Mouse (Mus musculus) heart, postnatal 25 days (tissue): ENCODE measurements around the gene Trmt1. TPM values are rescaled to one million over a fixed set of nuclear protein-coding genes. Genes with fewer than 3 reads are reported as not detected.

Experiments used
- DNase-seq: peaks from one replicate; pipeline ENCODE4 v3.0.0; 2022; ENCODE audit warnings: low spot score
- intact Hi-C: fragments of 180-260 bp; cut with DNase I; formaldehyde crosslinking; loops from one replicate; pipeline ENCODE4 v1.15.1; 2025
- total RNA-seq, 2 experiments: library from RNA; stranded (reverse); gene quantifications; 2 replicates each; pipeline ENCODE4 v1.2.3; 2021

Gene Trmt1
- total RNA-seq, 2 experiments from 2014 or later = 32.6 to 37.6 TPM

DNA sequence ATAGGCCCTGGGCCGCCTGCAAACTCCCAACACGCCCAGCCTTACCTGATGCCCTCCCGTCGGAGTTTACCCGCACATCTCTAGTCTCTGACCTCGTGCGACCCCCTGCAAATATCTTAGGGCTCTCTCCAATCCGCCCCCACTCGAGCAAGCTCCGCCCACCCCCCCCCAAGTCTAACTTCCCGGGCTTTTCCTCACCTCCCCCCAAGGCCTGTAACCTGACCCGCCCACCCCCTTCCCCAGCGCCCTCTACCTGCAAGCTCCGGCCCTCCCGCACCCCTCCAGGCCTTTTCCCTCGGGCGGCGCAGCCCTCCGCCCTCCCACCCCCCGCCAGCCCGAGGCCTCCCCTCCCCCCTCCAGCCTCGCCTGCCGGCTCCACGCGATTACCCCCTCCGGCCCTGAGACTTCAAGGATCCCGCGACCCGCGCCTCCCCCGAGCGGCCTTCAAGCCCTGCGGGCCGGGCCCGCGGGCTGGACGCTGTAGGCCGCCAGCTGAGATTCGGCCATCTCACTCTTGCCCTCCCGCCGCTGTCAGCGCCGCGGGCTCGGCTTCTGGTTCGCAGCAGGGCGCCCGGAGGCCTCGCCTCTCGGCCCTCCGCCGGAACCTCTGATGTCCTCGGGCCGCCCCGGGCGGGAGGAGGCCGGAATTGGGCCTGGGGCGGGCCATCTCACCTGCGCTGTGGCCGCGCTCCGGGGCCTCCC, 1.0 kb downstream of the Trmt1 start:
- DNase-seq = no peak
- intact Hi-C loops = loop anchor here (2.0 to 5.0 kb wide), 2 partner anchors 20 to 50 kb away; no protein-coding TSS in a partner anchor

DNA sequence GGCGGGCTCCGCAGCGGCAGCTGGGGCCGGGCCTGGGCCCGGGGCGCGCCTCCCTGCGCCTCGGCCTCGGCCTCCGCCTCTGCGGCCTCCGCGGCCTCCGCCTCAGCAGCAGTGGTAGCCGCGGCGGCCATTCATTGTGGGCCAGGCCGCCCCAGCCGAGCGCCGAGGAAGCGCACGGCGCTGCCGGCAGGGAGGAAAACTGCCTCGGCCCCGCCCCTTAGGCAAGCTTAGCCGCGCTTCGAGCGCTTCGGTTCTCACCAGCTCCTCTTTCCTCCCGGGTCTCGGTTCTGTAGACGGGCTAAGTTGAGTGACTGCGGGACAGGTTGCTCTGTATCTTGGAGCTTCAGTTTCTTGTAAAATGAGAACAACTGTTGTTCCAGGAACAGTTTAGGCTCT, 1.6 kb downstream of the Trmt1 start, which contains the start of gene Nacc1:
TSS of gene Nacc1 (minus strand) at position 158 of the 396 bp plus-strand sequence.
- DNase-seq = peak; percentile 71
- intact Hi-C loops = loop anchor here (2.0 to 5.0 kb wide), 2 partner anchors 21 to 50 kb away; no protein-coding TSS in a partner anchor

GRCm38 (mm10) chr8:84689091-84689915, 3.2 kb downstream of the Trmt1 start:
- intact Hi-C loops = loop anchor here (5.0 kb wide), 1 partner anchor 52 kb away; no protein-coding TSS in a partner anchor
- peak; percentile 78 for DNase-seq

- no peak for DNase-seq
- intact Hi-C loops = no loop called here
These were observed 7.2 kb downstream of the Trmt1 start for GRCm38 (mm10) chr8:84693332-84693731.

GRCm38 (mm10) chr8:84695140-84695539, 9.0 kb downstream of the Trmt1 start:
- DNase-seq = no peak
- intact Hi-C loops = no loop called here

DNA sequence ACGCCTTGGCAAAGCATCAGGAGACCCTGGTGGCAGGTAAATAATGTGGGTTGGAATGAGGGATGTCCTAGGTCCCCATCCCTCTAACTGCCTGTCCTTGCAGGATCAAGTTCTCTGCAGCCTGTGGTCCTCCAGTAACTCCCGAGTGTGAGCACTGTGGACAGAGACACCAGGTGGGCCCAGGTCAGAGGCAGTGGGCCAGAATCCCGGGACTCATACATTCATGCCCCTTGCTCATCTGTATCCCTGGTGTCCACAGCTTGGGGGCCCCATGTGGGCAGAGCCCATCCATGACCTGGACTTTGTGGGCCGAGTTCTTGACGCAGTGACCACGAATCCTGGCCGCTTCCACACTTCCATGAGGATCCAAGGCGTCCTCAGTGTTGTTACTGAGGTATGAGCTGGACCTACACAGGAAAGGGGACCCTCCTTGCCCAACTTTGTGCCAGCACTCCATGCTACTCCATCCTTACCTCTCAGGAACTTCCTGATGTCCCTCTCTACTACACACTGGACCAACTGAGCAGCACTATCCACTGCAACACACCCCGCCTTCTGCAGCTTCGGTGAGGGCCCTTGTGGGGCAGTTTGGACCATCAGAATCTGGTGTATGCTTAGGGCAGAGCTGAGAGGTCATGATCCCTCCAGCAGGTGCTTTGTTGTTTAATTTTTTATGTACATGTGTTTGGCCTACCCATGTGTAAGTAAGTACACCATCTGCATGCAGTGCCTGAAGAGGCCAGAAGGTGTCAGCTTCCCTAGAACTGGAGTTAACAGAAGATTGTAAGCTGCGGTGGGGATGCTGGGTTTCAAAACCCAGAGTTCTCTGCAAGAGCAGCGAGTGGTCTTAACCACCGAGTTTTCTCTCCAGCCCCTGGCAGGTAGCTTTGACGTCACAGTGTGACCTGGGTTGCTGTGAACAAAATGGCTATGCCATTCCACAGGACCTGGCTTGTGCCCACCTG, 11.3 kb downstream of the Trmt1 start:
- intact Hi-C loops = no loop called here

GRCm38 (mm10) chr8:84698288-84698687, 12.2 kb downstream of the Trmt1 start:
- DNase-seq = no peak
- intact Hi-C loops = no loop called here

More for the DNA sequence above, 11.3 kb downstream of the Trmt1 start:
- peak; percentile 10 for DNase-seq

DNA sequence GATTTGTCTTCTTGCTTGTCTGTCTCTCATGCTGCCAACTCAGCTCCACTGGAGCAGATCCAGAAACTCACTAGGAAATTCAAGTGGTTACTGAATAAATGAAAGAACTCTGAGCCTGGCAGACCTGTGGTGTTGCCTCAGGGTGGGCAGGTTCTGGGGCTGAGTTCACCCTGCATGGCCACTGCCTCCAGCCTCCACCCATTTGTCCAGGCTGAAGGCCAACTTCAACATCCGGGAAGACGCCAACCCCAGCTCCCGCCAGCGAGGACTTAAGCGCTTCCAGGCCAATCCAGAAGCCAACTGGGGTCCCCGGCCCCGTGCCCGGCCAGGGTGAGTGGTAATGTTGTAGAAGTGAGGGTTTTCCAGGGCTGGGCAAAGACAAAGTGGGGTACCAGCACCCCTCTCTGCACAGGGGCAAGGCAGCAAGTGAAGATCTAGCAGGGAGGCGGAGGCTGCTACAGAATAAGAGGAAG, 12.9 kb downstream of the Trmt1 start:
- peak; percentile 74 for DNase-seq

GRCm38 (mm10) chr8:84699861-84700322, 13.8 kb downstream of the Trmt1 start:
- DNase-seq = peak; percentile 80
- intact Hi-C loops = loop anchor here (2.0 to 5.0 kb wide), 2 partner anchors 37 to 39 kb away; no protein-coding TSS in a partner anchor

More for the DNA sequence above, 12.9 kb downstream of the Trmt1 start:
- intact Hi-C loops = no loop called here

DNA sequence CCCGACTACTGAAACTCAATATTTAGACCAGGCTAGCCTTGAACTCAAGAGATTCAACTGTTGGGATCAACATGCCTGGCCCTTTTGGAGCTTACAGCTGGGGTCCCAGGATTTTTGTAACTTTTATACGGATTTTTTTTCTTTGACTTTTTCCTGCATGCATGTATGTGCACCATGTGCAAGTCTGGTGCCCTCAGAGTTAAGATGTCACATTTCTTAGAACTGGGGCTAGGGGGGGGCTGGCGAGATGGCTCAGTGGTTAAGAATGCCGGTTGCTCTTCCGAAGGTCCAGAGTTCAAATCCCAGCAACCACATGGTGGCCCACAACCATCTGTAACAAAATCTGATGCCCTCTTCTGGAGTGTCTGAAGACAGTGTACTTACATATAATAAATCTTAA, 14.4 kb downstream of the Trmt1 start:
- intact Hi-C loops = loop anchor here (2.0 to 5.0 kb wide), 2 partner anchors 37 to 40 kb away; no protein-coding TSS in a partner anchor
- DNase-seq = no peak

DNA sequence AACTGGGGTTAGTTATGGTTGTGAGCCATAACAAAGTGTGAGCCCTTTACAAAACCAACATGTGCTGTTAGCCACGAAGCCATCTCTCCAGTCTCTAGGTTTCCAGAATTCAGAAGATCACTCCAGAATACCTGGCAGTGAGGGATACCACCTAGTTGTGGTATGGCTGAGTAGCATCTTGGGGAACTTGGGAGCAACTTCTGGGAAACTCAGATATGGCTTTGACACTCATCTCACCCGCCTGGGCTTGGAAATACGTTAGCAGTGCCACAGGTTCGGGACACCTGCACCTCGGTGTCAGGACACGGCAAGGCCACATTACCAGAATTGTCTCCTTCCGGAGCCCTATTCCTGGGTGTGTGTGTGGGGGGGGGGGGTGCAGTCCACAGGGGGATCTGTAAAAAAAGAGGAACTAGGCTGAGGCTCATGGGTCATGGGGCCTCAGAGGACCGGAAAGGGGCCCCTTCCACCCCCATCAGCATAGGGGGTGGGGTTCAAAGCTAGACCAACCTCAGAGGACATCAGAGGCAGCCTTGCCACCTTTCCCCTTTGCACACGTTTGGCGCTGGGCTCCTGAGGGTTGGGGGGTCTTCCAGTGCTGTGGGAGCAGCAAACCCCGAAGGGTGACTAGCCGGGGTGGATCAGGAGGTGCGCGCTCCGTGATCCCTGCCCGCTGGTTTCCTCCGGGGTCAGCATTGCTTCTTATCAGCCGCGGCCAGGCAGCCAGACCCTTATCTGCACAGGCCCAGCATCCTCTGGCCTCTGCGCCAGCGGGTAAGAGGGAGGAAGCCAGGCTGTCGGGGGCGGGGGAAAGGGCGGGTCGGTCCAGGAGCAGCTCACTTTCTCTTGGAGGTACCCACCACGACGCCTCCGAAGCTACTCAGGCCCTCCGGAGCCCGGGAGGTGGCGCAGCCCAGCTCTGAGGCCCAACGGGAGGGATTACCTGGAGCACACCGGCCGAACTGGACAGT, 15.1 kb downstream of the Trmt1 start, which contains the start of gene Lyl1:
TSS of gene Lyl1 (plus strand) at position 517 of the 971 bp plus-strand sequence.
- intact Hi-C loops = loop anchor here (2.0 to 5.0 kb wide), 2 partner anchors 36 to 40 kb away; no protein-coding TSS in a partner anchor
- peak; percentile 78 for DNase-seq

GRCm38 (mm10) chr8:84702561-84702960, 16.5 kb downstream of the Trmt1 start:
- DNase-seq = no peak

DNA sequence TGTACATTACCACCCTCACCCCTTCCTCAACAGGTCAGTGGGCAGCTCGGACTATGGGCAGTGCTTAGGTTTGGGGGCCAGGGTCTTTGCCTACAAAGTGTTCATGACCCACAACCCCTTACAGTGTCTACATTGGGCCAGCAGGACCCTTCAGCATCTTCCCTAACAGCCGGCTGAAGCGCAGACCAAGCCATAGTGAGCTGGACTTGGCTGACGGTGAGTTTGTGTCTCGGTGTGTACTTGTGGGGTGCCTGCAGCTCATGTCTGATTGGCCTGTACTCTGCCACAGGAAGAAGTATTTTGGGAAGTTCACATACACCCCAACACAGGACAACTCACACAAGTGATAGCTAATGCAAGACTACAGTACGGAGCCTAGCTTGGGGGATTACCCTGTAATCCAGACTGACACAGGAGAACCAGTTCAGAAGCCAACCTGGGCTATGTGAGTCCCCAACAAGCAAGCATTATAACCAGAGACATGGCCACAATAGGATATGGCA, 16.9 kb downstream of the Trmt1 start:
- intact Hi-C loops = loop anchor here (5.0 kb wide), 1 partner anchor 34 kb away; no protein-coding TSS in a partner anchor
- no peak for DNase-seq

More at GRCm38 (mm10) chr8:84702561-84702960, 16.5 kb downstream of the Trmt1 start:
- intact Hi-C loops = loop anchor here (5.0 kb wide), 1 partner anchor 35 kb away; no protein-coding TSS in a partner anchor

GRCm38 (mm10) chr8:84703466-84704249, 17.6 kb downstream of the Trmt1 start:
- DNase-seq = no peak
- intact Hi-C loops = loop anchor here (5.0 kb wide), 1 partner anchor 34 kb away; no protein-coding TSS in a partner anchor

- intact Hi-C loops = loop anchor here (5.0 kb wide), 1 partner anchor 33 kb away; no protein-coding TSS in a partner anchor
- peak; percentile 78 for DNase-seq
These were observed 18.2 kb downstream of the Trmt1 start for GRCm38 (mm10) chr8:84704356-84704755.
